Mouse (Mus musculus) mouse embryonic stem cell (cell line): ENCODE measurements around the gene Baiap2l1.

Experiments used
- in situ Hi-C, 2 experiments: fragments of 300-500 bp; cut with MboI; formaldehyde crosslinking; loops; 1 replicate in 1 of 2; 3 replicates in 1 of 2; pipeline ENCODE4 v1.14.3; 2019 to 2020; ENCODE audit warnings: low sequenced_read_pairs in 2 of 2, low pct_unique_long_range_greater_than_20kb in 1 of 2, mixed read lengths in 1 of 2; ENCODE audit not compliant: unreplicated experiment in 1 of 2

Gene Baiap2l1

DNA sequence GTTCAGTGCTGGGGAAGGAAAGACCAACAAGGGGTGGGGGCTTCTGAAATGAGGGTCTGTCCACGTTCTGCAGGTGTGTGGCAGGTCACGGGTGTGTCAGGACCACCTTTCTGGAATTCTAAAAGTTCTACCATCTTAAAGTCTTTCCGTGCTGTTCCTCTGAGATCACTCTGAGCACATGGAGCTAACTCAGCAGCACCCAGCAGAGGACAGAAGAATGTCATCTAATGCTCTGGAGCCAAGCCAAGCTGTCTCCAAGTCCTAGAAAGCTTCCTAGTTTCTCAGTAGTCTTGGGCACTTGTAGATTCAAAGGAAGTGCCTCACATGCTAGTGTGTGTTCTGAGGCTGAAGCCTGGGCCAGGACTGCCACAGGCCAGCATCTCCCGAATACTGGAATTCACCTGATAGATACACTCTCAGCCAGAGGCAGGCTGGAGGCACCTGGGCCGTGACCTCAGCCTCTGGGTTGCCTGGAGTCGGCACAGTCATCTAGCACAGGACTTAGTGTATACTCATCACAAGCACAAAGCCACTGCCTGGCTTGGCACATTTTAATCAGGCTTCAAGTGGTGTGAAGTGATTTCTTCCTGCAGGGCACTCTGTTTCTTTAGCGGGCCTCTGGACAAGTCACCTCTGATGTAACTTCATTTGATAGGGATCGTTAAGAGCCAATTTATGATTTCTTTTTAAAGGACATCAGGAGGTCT lies 90.2 kb downstream of the Baiap2l1 start:
- in situ Hi-C loops: no loop called here

DNA sequence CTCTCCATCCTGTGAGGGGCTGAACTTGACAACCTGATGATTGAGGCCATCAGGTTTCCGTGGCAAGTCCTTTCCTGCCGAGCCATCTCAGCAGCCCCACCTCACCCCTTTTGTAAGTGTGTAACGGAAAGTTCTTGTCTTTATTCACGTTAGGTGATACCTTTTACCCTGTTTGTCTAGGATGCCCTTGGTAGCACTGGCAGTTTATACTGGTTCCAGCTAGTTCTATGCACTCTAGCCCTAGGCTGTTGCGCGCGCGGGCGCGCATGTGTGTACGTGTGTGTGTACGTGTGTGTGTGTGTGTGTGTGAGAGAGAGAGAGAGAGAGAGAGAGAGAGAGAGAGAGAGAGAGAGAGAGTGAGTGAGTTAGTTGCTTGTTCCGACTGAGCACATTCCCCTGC lies 94.4 kb downstream of the Baiap2l1 start:
- in situ Hi-C loops: no loop called here

DNA sequence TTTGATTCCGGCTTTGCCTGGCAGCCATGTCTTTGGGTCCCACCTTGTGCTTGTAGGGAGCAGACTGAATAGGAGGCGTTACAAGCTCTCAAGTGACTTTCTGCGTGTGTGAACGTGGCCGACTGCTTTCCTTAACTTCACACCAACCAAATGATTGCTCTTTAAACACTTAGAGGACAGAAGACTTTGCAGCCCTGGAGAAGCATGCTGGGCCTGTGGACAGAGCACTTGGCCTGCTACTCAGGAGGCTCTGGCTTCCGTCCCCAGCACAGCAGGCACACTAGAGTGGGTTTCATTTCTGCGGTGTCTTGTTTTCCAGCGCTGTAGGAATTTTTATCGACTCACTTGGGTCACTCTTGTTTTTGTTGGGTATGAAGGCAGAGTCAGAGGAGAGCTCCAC lies 94.8 kb downstream of the Baiap2l1 start:
- in situ Hi-C loops: no loop called here

- in situ Hi-C loops: no loop called here
These were observed 96.1 kb downstream of the Baiap2l1 start for GRCm38 (mm10) chr5:144261829-144262228.

DNA sequence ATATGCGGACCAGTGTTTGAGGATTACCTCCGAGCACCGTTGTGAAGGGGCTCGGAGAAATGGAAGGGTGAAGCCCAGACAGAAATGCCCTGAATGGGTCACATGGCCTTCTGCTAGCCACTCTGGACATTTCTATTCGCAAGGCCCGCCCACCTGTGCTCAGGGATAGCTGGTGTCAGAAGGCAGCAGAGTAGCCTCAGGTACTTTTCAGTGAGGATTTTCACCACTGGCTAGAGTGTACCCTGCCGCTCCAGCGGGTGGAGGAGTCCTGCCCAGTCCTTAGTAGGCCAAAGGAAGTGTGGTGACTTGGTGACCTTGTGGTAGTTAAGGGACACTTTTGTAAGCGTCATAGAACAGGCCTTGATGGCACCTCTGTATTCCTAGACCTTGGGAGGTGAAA lies 96.6 kb downstream of the Baiap2l1 start:
- in situ Hi-C loops: no loop called here

- in situ Hi-C loops: no loop called here
These were observed 97.4 kb downstream of the Baiap2l1 start for GRCm38 (mm10) chr5:144260464-144260863.

DNA sequence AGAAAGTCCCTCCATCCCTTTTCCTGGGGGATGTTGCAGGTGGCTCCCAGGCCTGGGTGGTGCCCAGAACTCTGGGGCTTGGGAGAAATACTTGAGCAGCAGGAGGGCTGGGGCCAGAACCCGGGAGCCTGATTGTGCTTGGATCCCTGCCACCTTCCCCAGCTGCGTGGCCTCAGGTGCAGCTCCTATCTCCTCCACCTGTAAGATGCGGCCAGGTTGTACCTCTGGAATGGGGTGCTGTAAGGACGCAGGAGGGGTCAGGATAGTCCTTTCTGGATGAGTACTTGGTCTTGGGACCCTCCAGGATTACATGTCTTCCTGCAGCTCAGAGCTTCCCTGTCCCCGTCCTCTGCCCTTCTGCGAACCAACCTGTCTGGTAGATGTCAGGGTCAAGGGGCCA lies 98.7 kb downstream of the Baiap2l1 start:
- in situ Hi-C loops: no loop called here

DNA sequence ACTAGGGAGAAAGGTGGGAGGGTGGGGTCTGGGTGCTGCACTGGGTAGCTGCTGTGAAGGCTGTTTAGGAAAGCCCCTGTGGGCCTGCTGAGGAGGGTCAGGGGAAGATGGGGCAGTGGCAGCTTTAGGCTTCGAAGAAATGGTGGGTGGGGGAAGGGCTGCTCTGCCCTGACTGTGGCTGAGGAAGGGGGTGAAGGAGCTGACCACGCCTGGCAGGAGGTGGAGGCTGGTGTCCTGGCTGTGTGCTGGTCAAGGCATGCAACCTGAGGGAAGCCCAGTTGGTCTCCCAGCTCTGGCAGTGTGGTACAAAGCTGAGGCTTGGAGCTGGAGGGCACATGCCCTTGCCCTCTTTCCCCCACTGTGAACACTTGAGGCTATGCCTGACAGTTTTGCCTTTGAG lies 99.2 kb downstream of the Baiap2l1 start:
- in situ Hi-C loops: no loop called here

- in situ Hi-C loops: no loop called here
These were observed 99.7 kb downstream of the Baiap2l1 start for GRCm38 (mm10) chr5:144258131-144258611.

DNA sequence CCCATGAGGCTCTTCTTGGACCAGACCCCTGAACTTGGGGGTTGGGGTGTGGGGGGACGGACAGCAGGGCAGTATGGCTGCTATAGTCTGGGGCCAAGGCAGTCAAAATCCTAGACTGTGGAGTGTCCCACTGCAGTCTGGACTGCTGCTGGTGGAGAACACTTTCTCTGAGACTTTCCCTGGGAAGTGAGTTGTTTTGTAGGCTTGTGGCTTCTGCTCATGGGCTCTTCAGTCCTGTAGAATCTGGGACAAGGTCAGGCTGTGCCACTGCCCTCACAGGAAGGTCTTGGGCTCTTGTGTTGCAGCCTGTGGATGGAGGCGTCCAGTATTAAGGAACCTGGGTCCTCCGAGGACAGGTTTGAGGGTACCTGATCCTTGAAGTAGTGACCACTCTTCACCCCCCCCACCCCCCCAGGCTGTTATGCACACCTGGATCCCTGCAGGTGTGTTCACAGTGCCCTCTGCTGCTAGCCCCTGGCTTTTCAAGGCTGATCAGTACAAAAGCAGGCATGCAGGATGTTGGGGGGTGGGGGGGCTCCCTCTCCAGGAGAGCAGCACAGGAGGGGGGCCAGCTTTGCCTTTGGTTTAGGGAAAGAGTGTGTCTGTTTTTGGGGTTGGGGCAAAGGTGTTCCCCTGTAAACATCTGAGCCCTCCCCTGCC lies 100.3 kb downstream of the Baiap2l1 start:
- in situ Hi-C loops: no loop called here

DNA sequence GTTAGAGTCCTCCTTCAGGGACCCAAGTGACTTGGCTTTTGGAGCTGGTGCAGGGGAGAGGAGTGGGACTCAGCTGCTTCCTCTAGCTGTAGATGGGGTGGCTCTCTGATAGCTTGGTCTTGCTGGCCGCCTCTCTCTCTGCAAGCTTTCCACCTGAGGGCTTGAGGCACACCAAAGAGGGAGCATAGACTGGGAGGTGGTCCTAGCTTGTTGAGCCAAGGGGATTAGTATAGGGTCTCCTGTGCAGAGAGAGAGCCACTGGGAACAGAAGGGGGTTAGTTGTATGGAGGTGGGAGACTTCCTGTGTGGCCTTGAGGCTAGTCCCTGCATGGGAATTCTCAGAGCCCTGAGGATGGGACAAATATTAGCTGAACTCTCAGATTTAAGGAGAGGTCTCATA lies 101.0 kb downstream of the Baiap2l1 start:
- in situ Hi-C loops: no loop called here

- in situ Hi-C loops: no loop called here
These were observed 101.4 kb downstream of the Baiap2l1 start for GRCm38 (mm10) chr5:144256541-144256870.

DNA sequence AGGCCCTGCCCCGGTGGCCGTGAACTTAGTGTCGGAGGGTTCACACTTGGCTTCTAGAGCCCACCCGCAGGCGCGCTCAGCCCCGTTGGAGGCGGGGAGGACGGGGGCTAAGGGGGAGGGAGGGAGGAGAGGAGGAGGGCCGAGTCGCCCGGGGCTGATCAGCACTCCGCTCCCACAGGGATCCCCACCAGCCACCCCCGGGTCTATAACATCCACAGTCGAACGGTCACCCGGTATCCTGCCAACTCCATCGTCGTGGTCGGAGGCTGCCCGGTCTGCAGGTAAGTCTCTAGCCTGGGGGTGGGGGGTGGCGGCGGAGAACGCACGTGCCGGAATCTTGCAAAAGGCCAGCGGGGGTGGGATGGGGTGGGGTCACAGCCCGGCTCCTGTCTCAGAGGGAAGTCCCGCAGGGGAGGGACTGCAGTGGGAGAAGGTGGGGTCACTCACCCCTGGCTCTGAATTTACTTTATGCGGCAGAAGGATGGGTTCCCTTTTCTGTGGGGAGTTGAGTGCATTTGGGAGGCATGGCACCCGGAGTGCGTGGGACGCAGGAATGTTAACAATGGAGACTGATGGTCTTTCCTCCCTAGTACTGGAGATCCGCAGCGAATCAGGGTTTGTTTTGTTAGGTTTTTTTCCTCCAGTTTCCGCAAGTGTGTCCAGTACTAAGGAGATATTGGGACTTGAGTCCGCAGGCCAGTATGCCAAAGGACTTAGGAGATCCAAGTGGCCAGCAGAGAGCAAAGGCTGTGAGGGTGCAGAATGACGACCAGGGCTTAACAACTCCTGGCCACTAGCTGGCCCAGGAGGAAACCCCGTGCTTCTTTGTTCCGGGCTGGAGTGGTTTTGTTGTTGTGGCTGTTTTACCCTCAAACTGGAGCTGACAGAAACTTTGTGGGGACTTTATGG lies 102.0 kb downstream of the Baiap2l1 start:
- in situ Hi-C loops: no loop called here

DNA sequence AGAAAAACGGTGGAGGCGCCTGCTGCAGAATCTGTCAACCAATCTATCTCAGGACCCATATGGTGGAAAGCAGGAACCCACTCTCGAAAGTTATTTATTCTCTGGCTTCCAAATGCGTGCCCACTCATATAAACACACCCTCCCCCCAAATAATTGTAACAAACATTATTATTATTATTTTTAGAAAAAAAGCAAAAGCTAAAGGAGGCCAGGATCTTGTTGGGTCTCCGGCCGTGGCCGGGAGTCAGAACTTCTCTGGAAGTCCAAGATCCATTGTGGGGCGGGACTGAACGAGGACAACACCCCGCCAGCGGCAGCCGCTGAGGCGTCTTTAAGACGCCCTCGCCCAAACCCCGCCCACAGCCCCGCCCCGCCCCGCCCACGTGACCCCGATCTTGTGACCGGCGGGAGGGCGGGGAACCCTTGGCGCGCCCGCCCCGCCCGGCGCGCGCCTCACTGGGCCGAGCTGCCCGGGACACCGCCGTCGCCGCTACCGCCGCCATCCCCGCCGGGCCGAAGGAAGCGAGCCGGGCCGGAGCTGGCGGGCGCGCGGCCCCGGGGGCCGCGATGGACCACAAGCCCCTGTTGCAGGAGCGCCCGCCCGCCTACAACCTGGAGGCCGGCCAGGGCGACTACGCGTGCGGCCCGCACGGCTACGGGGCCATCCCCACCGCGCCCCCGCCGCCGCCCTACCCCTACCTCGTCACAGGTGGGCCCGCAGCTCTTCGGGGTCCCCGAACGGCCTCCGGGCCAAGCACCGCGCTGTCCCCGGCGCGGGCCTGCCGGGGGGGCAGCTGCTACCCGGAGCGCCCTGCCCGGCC lies 102.9 kb downstream of the Baiap2l1 start:
- in situ Hi-C loops: no loop called here

GRCm38 (mm10) chr5:144254122-144254810 lies 103.6 kb downstream of the Baiap2l1 start:
- in situ Hi-C loops: no loop called here

DNA sequence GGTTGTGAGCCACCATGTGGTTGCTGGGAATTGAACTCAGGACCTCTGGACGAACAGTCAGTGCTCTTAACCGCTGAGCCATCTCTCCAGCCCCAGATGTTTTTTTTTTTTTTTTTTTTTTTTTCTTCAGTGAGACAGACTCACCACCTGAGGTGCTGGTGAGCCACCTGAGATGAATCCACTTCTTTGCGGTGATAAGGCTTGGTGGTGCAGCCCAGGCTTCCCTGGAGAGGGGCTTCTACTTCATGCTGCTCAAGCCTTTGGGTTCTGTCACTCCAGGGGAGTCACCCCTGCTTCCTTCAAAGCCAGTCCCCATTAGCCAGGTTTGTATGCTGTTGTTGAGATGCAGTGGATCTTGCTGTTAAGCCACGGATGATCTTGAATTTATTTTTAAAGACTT lies 104.7 kb downstream of the Baiap2l1 start:
- in situ Hi-C loops: no loop called here

DNA sequence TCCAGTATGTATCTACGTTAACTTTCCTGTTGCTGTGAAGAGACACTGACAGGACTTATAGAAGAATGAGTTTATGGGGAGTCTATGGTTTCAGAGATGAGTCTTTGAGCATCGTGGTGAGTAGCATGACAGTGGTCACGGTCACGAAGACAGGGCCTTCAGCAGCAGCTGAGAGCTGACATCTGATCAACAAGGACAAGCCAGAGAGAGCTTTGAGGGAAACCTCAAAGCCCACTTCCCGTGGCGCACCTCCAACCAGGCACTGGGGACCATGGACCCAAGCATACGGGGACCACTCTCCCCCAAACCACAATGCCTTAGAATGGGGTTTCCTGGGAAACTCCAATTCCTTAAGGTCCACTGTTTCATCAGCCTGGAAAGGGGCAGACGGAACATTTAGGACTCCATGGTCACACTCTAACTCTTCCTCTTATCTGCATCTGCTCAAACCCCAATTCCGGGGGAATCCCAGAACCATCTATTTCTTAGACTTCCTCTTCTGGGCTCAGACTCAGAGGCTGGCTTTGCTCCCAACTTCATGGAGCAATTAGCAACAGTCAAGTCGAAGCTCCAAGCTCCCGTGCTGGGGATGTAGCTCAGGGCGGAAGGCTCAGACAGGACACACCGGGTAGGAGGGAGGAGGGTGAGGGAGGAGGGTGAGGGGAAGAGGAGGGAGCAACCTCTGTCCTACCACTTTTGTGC lies 105.9 kb downstream of the Baiap2l1 start:
- in situ Hi-C loops: no loop called here
